Mouse (Mus musculus) forebrain, embryonic 16.5 days (tissue): ENCODE results near the gene Rab3ip. TPM values are rescaled to one million over a fixed set of nuclear protein-coding genes. Genes with fewer than 3 reads are reported as not detected.

Experiments used
- ATAC-seq: fragments of 200-750 bp; cut with Nextera tagmentation; 2 replicates; pipeline ENCODE4 v1.8.0; 2017; ENCODE audit warnings: mild to moderate bottlenecking, moderate library complexity
- H3K27ac ChIP-seq: fragments of 300-500 bp; sonication (generic); 2 replicates; pipeline ENCODE4 v1.5.1; 2014; ENCODE audit warnings: low read length, control low read depth
- H3K27me3 ChIP-seq: fragments of 300-500 bp; sonication (generic); replicated peaks from 2 replicates; pipeline ENCODE4 v1.6.1; 2014; ENCODE audit warnings: low read length; ENCODE audit not compliant: control insufficient read depth, insufficient read depth
- H3K36me3 ChIP-seq: fragments of 300-500 bp; sonication (generic); 2 replicates; pipeline ENCODE4 v1.6.1; 2014; ENCODE audit not compliant: control insufficient read depth, insufficient read depth
- H3K4me1 ChIP-seq: fragments of 300-500 bp; sonication (generic); replicated peaks from 2 replicates; pipeline ENCODE4 v1.6.1; 2014; ENCODE audit warnings: low read length; ENCODE audit not compliant: control insufficient read depth, insufficient read depth
- H3K4me2 ChIP-seq: fragments of 300-500 bp; sonication (generic); 2 replicates; pipeline ENCODE4 v1.6.1; 2014; ENCODE audit warnings: mild to moderate bottlenecking, low read length, control low read depth
- H3K4me3 ChIP-seq: fragments of 300-500 bp; sonication (generic); replicated peaks from 2 replicates; pipeline ENCODE4 v1.5.1; 2014; ENCODE audit warnings: mild to moderate bottlenecking, low read length, control low read depth
- H3K9ac ChIP-seq: fragments of 300-500 bp; sonication (generic); replicated peaks from 2 replicates; pipeline ENCODE4 v1.6.1; 2014; ENCODE audit warnings: low read depth, low read length, control low read depth
- H3K9me3 ChIP-seq: fragments of 300-500 bp; sonication (generic); 2 replicates; pipeline ENCODE4 v1.6.1; 2016; ENCODE audit warnings: low read length; ENCODE audit not compliant: control insufficient read depth
- WGBS: fragments of 180-500 bp; shearing (Covaris S2); extraction: QIAGEN DNeasy Blood & Tissue Kit; methylation state at CpG from one replicate; pipeline ENCODE4 v1.1.7; 2014; 5-methylcytosine and 5-hydroxymethylcytosine counted together
- polyA plus RNA-seq: library from polyadenylated mRNA; unstranded; fragments of >200 nt; fragmentation: Nextera tagmentation; extraction: Ambion mirVana; gene quantifications from 2 replicates; pipeline ENCODE4 v1.2.1, GENCODE M21; 2015

Rab3ip gene
- polyA plus RNA-seq, 1 experiment from 2014 or later = 48.2 TPM

DNA sequence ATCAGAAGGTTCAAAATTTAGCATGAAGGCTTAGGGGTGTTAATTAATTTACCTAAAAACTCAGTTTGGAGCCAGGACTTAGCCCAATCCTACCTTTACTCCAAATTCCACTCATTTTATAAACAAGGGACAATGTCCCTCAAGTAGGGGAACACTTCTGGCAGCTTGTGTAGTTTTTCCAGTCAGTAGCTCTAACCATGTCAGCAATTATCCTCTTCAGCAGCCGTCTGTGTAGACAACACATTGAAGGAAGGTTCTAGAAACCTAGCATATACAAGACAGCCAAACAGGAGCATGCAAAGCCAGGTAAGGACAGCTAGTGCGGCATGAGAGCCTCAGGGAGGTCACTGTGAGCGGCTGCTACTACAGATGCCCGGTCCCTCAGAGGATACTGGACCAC lies 14.0 kb upstream of the Rab3ip start:
- no peak overlapping the region for H3K9ac ChIP-seq
- no peaks in the 10 kb centered on the region for H3K27me3 ChIP-seq
- H3K4me3 ChIP-seq = no peak overlapping the region
- WGBS = 91% methylated on average over 4 of the region's 4 CpGs
- no peaks in the 10 kb centered on the region for H3K9me3 ChIP-seq
- H3K4me1 ChIP-seq = no peaks in the 10 kb centered on the region
- no peak for ATAC-seq
- H3K4me2 ChIP-seq = no peak overlapping the region
- H3K27ac ChIP-seq = no peak overlapping the region
- no peaks in the 10 kb centered on the region for H3K36me3 ChIP-seq

- WGBS = 82% methylated on average over 11 of the region's 11 CpGs
- no peaks in the 10 kb centered on the region for H3K9me3 ChIP-seq
Measured at GRCm38 (mm10) chr10:116964084-116964483, 13.5 kb upstream of the Rab3ip start.

GRCm38 (mm10) chr10:116962803-116963202 lies 12.2 kb upstream of the Rab3ip start:
- Histone ChIP-seq H3K27ac (no peak overlapping the region), H3K27me3 (no peaks in the 10 kb centered on the region), H3K9me3 (no peaks in the 10 kb centered on the region), H3K4me3 (no peak overlapping the region), H3K9ac (no peak overlapping the region), H3K36me3 (no peaks in the 10 kb centered on the region), H3K4me1 (no peaks in the 10 kb centered on the region), H3K4me2 (no peak overlapping the region)
- 56% methylated on average over 17 of the region's 17 CpGs for WGBS
- no peak for ATAC-seq

More at GRCm38 (mm10) chr10:116964084-116964483, 13.5 kb upstream of the Rab3ip start:
- Histone ChIP-seq H3K36me3 (no peaks in the 10 kb centered on the region), H3K4me2 (no peak overlapping the region), H3K4me3 (no peak overlapping the region), H3K27ac (no peak overlapping the region), H3K9ac (no peak overlapping the region), H3K27me3 (no peaks in the 10 kb centered on the region), H3K4me1 (no peaks in the 10 kb centered on the region)
- ATAC-seq = no peak

GRCm38 (mm10) chr10:116962152-116962551 lies 11.6 kb upstream of the Rab3ip start:
- Histone ChIP-seq H3K4me3 (no peak overlapping the region), H3K9me3 (no peaks in the 10 kb centered on the region), H3K27ac (no peak overlapping the region), H3K9ac (no peak overlapping the region), H3K36me3 (no peaks in the 10 kb centered on the region), H3K4me1 (no peaks in the 10 kb centered on the region), H3K4me2 (no peak overlapping the region), H3K27me3 (no peaks in the 10 kb centered on the region)
- ATAC-seq = no peak
- WGBS = 82% methylated on average over 14 of the region's 14 CpGs

GRCm38 (mm10) chr10:116957867-116958551 lies 7.4 kb upstream of the Rab3ip start:
- Histone ChIP-seq H3K27ac (no peak overlapping the region), H3K36me3 (no peaks in the 10 kb centered on the region), H3K9ac (no peak overlapping the region), H3K4me1 (no peaks in the 10 kb centered on the region), H3K9me3 (no peaks in the 10 kb centered on the region), H3K4me3 (no peak overlapping the region), H3K4me2 (no peak overlapping the region), H3K27me3 (no peaks in the 10 kb centered on the region)
- no peak for ATAC-seq
- 50% methylated on average over 5 of the region's 5 CpGs for WGBS

- H3K27me3 ChIP-seq = no peaks in the 10 kb centered on the region
- H3K9me3 ChIP-seq = no peaks in the 10 kb centered on the region
- 92% methylated on average over 11 of the region's 11 CpGs for WGBS
- no peak overlapping the region for H3K4me2 ChIP-seq
- no peak overlapping the region for H3K9ac ChIP-seq
- H3K36me3 ChIP-seq = no peaks in the 10 kb centered on the region
- H3K4me3 ChIP-seq = no peak overlapping the region
- H3K4me1 ChIP-seq = no peaks in the 10 kb centered on the region
- ATAC-seq = no peak
- no peak overlapping the region for H3K27ac ChIP-seq
Measured at GRCm38 (mm10) chr10:116956483-116957158, 6.1 kb upstream of the Rab3ip start.

GRCm38 (mm10) chr10:116955191-116955590 lies 4.6 kb upstream of the Rab3ip start:
- H3K9me3 ChIP-seq = no peaks in the 10 kb centered on the region
- H3K4me2 ChIP-seq = no peak overlapping the region
- H3K4me1 ChIP-seq = 0 out of 2 replicates have a peak, but pooled peaks cover 4% of the 10 kb centered on the region
- H3K27ac ChIP-seq = no peak overlapping the region
- no peaks in the 10 kb centered on the region for H3K27me3 ChIP-seq
- no peak for ATAC-seq
- no peaks in the 10 kb centered on the region for H3K36me3 ChIP-seq
- 95% methylated on average over 6 of the region's 6 CpGs for WGBS
- no peak overlapping the region for H3K9ac ChIP-seq
- H3K4me3 ChIP-seq = no peak overlapping the region

DNA sequence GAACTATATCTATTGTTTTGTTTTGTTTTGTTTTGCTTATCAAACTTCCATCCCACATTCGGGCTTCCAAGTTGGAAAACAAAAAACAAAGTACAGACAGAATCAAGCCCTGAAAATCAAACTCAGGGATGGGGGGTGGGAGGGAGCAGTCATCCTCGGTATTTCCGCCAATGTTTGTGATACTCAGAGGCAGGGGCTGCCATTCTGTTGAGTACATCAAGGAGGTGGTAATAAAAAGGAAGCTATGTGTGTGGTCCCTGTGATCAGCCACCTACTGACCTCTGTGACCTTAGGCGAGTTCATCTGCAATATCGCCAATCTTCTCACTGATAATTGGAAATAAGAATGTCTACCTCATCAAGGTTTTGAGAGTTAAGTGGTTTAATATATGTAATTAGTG lies 317 bp upstream of the Rab3ip start:
- Histone ChIP-seq H3K27ac (no peak overlapping the region), H3K27me3 (no peaks in the 10 kb centered on the region), H3K4me1 (peaks cover 14% of the 10 kb centered on the region), H3K4me2 (peak overlapping the region; percentile 46), H3K9ac (no peak overlapping the region), H3K4me3 (peak overlapping the region; percentile 83), H3K9me3 (no peaks in the 10 kb centered on the region), H3K36me3 (no peaks in the 10 kb centered on the region)
- WGBS = 38% methylated on average over 5 of the region's 5 CpGs
- no peak for ATAC-seq

DNA sequence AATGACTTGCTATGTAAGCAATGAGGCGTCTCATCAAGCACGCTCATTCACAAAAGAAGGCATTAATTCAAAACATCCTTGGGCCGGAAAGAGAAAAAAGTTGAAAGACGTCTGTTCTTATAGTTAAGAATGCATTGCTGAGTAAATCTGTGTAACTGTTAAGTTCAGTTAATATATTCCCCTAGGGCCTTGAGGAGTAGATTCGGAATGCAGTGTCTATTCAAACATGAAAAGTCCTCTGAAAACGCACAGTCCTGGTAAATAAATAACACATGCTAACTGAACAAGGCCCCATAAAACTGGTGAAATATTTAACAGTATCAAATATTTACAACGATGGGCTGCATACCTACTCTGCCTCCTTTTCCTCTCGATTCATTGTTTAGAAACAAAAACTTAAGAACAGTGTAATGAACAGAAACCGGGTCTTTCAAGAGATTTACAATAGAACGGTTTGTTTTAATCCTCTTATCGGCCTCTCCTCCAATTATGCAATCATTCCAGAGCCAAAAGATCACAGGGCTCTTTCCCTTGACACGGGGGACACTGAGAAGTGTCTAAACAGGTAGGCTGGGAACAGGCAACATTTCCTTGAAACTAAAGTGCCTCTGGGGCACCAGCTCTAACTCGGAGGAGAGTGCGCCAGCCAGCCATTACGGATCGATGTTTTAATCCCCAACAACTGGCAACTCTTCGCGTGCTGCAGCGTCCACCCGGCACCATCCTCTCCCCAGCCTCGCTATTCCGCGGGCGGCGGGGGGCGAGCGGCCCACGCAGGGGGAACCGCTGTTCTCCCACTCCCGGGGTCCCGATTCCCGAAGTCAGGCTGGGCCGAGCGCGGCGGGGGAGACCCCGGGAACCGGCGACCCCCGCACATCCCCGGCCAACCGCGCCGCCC lies 1.2 kb downstream of the Rab3ip start:
- Histone ChIP-seq H3K27ac (peak overlapping the region; percentile 69), H3K4me3 (peak overlapping the region; percentile 83), H3K36me3 (no peaks in the 10 kb centered on the region), H3K4me2 (peak overlapping the region; percentile 69), H3K9me3 (no peaks in the 10 kb centered on the region), H3K4me1 (peaks cover 14% of the 10 kb centered on the region), H3K9ac (peak overlapping the region; percentile 79), H3K27me3 (no peaks in the 10 kb centered on the region)
- peak; percentile 26 for ATAC-seq
- WGBS = under 1% methylated on average over 41 of the region's 44 CpGs
